Mouse (Mus musculus): ENCODE results near the gene Emid1. TPM values are rescaled to one million over a fixed set of nuclear protein-coding genes. Genes with fewer than 3 reads are reported as not detected.

The Emid1 gene
- total and polyA plus RNA-seq, 3 experiments, result 0.10 to 0.15 TPM; not detected in 1

- Histone ChIP-seq H3K9me3 (replicated peaks; ENCODE audit: insufficient read depth, low read length) (no peaks in the 10 kb centered on the region), H3K27me3 (ENCODE audit: control insufficient read depth in 1 of 2, insufficient read depth in 2 of 2, low read length in 2 of 2) (peaks cover 0 to 8% of the 10 kb centered on the region in 2 experiments), H3K27ac (ENCODE audit: control insufficient read depth, low read depth, low read length) (no peak overlapping the region), H3K36me3 (ENCODE audit: control insufficient read depth in 1 of 2, insufficient read depth in 2 of 2, low read length in 2 of 2) (no peaks in the 10 kb centered on the region), H3K79me2 (ENCODE audit: control insufficient read depth, insufficient read depth, low read length, poor library complexity) (no peaks in the 10 kb centered on the region), H3K4me3 (ENCODE audit: control insufficient read depth in 1 of 2, insufficient read depth in 1 of 2, low read depth in 2 of 2, low read length in 2 of 2) (no peak overlapping the region), H3K4me1 (ENCODE audit: control insufficient read depth in 1 of 2, insufficient read depth in 2 of 2, low read length in 2 of 2) (no peaks in the 10 kb centered on the region), H3K9ac (ENCODE audit: control insufficient read depth, low read depth, low read length, poor library complexity, severe bottlenecking) (no peak overlapping the region)
- no peak for DNase-seq (ENCODE audit: low read depth, low spot score)
- TF ChIP-seq ETS1 (IDR thresholded peaks at IDR 0.05; ENCODE audit: low read depth, low read length), result no peak
- TF ChIP-seq MAZ (IDR thresholded peaks at IDR 0.05; ENCODE audit: low read depth, low read length), result no peak
- no peak for TF ChIP-seq HCFC1 (IDR thresholded peaks at IDR 0.05; ENCODE audit: low read depth, low read length)
- TF ChIP-seq USF1 (IDR thresholded peaks at IDR 0.05; ENCODE audit: low read depth, low read length), result no peak
- no peak for TF ChIP-seq ZKSCAN1 (IDR thresholded peaks at IDR 0.05; ENCODE audit: low read depth, low read length)
- no peak for TF ChIP-seq POLR2A (IDR thresholded peaks at IDR 0.05; ENCODE audit: control insufficient read depth in 1 of 2, insufficient read depth in 1 of 2, low read depth in 1 of 2, low read length in 2 of 2, poor library complexity in 1 of 2)
- TF ChIP-seq TBP (IDR thresholded peaks at IDR 0.05; ENCODE audit: low read depth, low read length), result no peak
- TF ChIP-seq CHD2 (IDR thresholded peaks at IDR 0.05; ENCODE audit: low read length), result no peak
- TF ChIP-seq MXI1 (IDR thresholded peaks at IDR 0.05; ENCODE audit: low read depth, low read length), result no peak
- TF ChIP-seq JUND (IDR thresholded peaks at IDR 0.05; ENCODE audit: low read depth, low read length), result no peak
- TF ChIP-seq TAL1 (IDR thresholded peaks at IDR 0.05; ENCODE audit: low read length), result no peak
- no peak for TF ChIP-seq EP300 (IDR thresholded peaks at IDR 0.05; ENCODE audit: low read depth in 1 of 2, low read length in 2 of 2)
- TF ChIP-seq ZMIZ1 (IDR thresholded peaks at IDR 0.05; ENCODE audit: low read depth, low read length), result no peak
- no peak for TF ChIP-seq BHLHE40 (IDR thresholded peaks at IDR 0.05; ENCODE audit: borderline replicate concordance, low read depth, low read length)
Observed at GRCm38 (mm10) chr11:5192840-5193575, 41.0 kb upstream of the Emid1 start.

GRCm38 (mm10) chr11:5192084-5192516, 40.0 kb upstream of the Emid1 start:
- TF ChIP-seq ZKSCAN1 (IDR thresholded peaks at IDR 0.05; ENCODE audit: low read depth, low read length) (no peak), GATA1 (IDR thresholded peaks at IDR 0.05; ENCODE audit: low read depth, low read length) (no peak), ZMIZ1 (IDR thresholded peaks at IDR 0.05; ENCODE audit: low read depth, low read length) (no peak), GABPA (IDR thresholded peaks at IDR 0.05; ENCODE audit: low read depth, low read length) (no peak), MXI1 (IDR thresholded peaks at IDR 0.05; ENCODE audit: low read depth, low read length) (no peak), NRF1 (IDR thresholded peaks at IDR 0.05; ENCODE audit: insufficient read depth, low read depth, low read length, poor library complexity, severe bottlenecking) (no peak), ZNF384 (IDR thresholded peaks at IDR 0.05; ENCODE audit: low read depth, low read length) (no peak), CTCF (IDR thresholded peaks at IDR 0.05 in 2 of 3, conservative IDR thresholded peaks at IDR 0.05 in 1 of 3; ENCODE audit: control insufficient read depth in 1 of 3, insufficient read depth in 1 of 3, low read depth in 2 of 3, low read length in 3 of 3, poor library complexity in 1 of 3, severe bottlenecking in 1 of 3) (no peak), RAD21 (IDR thresholded peaks at IDR 0.05; ENCODE audit: low read depth, low read length) (no peak), UBTF (IDR thresholded peaks at IDR 0.05; ENCODE audit: borderline replicate concordance, insufficient read depth, low read depth, low read length) (no peak), TCF12 (IDR thresholded peaks at IDR 0.05; ENCODE audit: low read depth, low read length) (no peak), POLR2A (IDR thresholded peaks at IDR 0.05; ENCODE audit: control insufficient read depth in 1 of 2, insufficient read depth in 1 of 2, low read depth in 1 of 2, low read length in 2 of 2, poor library complexity in 1 of 2) (no peak), NELFE (IDR thresholded peaks at IDR 0.05; ENCODE audit: low read depth, low read length) (no peak), RCOR1 (IDR thresholded peaks at IDR 0.05; ENCODE audit: low read depth, low read length) (no peak), CHD2 (IDR thresholded peaks at IDR 0.05; ENCODE audit: low read length) (no peak), POLR2AphosphoS2 (IDR thresholded peaks at IDR 0.05; ENCODE audit: low read length) (no peak)
- no peak for DNase-seq (ENCODE audit: low read depth, low spot score)
- Histone ChIP-seq H3K4me1 (ENCODE audit: control insufficient read depth in 1 of 2, insufficient read depth in 2 of 2, low read length in 2 of 2) (no peaks in the 10 kb centered on the region), H3K4me3 (ENCODE audit: control insufficient read depth in 1 of 2, insufficient read depth in 1 of 2, low read depth in 2 of 2, low read length in 2 of 2) (no peak overlapping the region), H3K27ac (ENCODE audit: control insufficient read depth, low read depth, low read length) (no peak overlapping the region), H3K9ac (ENCODE audit: control insufficient read depth, low read depth, low read length, poor library complexity, severe bottlenecking) (no peak overlapping the region), H3K36me3 (ENCODE audit: control insufficient read depth in 1 of 2, insufficient read depth in 2 of 2, low read length in 2 of 2) (no peaks in the 10 kb centered on the region), H3K27me3 (ENCODE audit: control insufficient read depth in 1 of 2, insufficient read depth in 2 of 2, low read length in 2 of 2) (peaks cover 2 to 10% of the 10 kb centered on the region in 2 experiments), H3K79me2 (ENCODE audit: control insufficient read depth, insufficient read depth, low read length, poor library complexity) (no peaks in the 10 kb centered on the region), H3K9me3 (replicated peaks; ENCODE audit: insufficient read depth, low read length) (no peaks in the 10 kb centered on the region)
